Mouse (Mus musculus): ENCODE measurements at regions not wholly inside any gene's neighbourhood (a gene's known extent, or its start where the extent isn't known, plus 50 kb on each side); places are given as distances from the start of the nearest gene placed in this dataset.

DNA sequence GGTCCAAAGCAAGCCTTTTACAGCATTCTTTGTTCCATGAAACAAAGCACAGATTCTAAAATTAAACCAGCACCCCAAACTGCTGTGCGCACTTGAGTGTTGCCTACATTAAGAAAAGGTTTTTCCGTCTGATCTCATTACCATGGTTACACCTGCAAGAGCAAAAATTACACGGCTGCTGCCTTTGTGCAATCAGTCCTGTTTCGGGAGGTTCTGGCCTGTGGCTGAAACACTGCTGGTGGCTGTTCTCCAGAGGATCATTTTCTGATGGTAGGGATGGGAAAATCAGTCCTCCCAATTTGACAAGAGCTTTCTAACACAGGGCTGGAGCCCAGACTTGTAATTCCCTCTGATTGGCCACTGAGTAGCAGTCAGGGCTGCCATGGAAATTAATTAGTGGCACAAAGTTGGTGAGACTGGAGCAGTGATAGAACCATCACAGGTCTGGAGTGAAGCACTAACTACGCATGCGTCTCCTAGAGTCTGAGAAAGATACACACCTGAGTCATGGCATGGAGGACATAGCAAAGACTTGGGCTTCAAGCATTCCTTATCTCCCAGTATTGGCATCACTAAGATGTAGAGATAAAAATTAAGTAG is 114.8 kb upstream of the Fam49a start:
- intact Hi-C loops (cut with DNase I) = loop anchor here (5.0 to 10.0 kb wide), 3 partner anchors 712 to 950 kb away; partner anchors contain the start of gene Vsnl1
- DNase-seq (ENCODE audit: low spot score in 2 of 2) = no peak

DNA sequence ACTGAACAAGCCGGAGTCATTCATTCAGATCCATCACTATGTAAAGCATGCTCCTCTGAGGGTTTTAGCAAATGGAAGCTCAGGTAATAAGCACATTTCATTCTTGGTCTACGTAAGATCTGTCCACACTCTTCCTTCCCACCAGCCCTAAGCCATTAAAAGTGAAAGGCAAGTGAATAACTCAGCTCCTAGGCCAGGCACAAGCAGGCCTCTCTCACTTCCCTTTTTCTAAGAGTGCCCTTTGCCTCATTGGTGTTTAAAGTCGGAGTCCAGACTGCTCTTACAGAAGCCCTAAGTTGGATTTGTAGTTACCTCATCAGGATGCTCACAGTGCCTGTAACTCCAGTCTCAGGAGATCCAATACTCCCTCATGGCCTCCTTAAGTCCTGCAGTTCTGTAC is 114.1 kb upstream of the Fam49a start:
- no peak for DNase-seq (ENCODE audit: low spot score in 2 of 2)
- intact Hi-C loops (cut with DNase I) = loop anchor here (2.0 to 10.0 kb wide), 4 partner anchors 713 to 951 kb away; partner anchors contain the start of gene Vsnl1

DNA sequence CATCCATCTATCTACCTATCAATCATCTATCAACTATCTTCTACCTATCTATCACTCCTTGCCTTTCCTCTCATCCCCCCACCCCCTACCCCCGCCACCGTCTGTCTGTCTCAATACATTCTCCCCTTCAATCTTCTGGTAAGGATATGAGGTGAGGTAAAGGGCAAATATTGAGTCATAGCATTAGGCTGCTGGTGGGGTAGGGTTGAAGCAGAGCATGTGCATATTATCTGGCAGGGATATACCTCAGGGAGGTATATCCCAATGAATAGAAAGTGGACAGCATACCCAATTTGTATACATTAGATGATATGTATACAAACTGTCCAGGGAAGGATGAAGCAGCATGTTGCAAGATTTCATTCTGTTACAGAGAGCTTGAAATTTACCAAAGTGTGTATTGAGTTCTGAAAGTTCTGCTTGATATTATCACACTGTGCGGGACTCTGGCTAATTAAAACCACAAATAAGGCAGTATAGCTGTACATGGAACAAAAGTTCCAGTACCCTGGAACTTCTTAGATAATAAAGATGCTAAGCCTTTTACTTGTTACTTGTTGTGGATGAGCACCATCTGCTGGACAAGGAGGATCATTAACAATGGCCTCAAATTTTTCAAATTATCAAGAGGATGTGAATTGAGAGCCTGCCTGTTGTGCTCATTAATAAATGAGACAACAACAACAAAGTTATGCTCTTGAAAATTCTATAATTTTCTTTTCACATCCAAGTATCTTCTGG is 113.1 kb upstream of the Fam49a start:
- DNase-seq (ENCODE audit: low spot score in 2 of 2) = no peak
- intact Hi-C loops (cut with DNase I) = loop anchor here (2.0 to 10.0 kb wide), 4 partner anchors 714 to 952 kb away; partner anchors contain the start of gene Vsnl1

DNA sequence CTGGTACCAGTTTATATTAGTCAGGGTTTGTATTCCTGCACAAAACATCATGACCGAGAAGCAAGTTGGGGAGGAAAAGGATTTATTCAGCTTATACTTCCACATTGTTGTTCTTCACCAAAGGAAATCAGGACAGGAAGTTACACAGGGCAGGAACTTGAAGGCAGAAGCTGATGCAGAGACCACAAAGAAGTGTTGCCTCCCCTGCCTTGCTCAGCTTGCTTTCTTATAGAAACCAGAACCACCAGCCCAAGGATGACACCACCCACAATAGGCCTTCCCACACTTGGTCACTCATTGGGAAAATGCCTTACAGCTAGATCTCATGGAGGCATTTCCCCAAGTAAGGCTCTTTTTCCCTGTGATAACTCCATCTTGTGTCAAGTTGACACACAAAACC is 97.5 kb upstream of the Fam49a start:
- intact Hi-C loops (cut with DNase I) = loop anchor here (5.0 kb wide), 1 partner anchor 832 kb away; no protein-coding TSS in a partner anchor
- DNase-seq (ENCODE audit: low spot score in 2 of 2) = no peak

DNA sequence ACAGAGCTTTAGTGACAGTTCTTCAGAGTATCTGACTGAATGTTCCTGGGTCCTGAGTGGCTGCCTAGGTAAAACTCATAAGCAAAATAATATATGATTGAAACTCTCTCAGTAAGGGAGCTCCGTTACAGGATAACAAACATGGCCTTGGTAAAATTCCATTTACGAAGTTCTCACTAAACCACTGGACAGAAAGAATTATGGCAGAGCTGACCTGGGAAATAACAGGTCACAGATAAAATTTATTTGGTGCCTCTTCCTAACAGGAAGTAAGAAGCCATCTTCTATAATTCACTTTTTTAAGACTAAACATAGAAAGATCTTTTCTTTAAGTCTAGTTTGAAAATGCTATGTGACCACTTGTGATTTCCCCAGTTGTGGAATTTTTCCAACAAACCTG is 91.4 kb upstream of the Fam49a start:
- intact Hi-C loops (cut with DNase I) = loop anchor here (10.0 kb wide), 1 partner anchor 54 kb away; no protein-coding TSS in a partner anchor
- no peak for DNase-seq (ENCODE audit: low spot score in 2 of 2)

GRCm38 (mm10) chr12:12172087-12172823 is 89.7 kb upstream of the Fam49a start:
- intact Hi-C loops (cut with DNase I) = loop anchor here (10.0 kb wide), 1 partner anchor 53 kb away; no protein-coding TSS in a partner anchor
- no peak for DNase-seq (ENCODE audit: low spot score in 2 of 2)

DNA sequence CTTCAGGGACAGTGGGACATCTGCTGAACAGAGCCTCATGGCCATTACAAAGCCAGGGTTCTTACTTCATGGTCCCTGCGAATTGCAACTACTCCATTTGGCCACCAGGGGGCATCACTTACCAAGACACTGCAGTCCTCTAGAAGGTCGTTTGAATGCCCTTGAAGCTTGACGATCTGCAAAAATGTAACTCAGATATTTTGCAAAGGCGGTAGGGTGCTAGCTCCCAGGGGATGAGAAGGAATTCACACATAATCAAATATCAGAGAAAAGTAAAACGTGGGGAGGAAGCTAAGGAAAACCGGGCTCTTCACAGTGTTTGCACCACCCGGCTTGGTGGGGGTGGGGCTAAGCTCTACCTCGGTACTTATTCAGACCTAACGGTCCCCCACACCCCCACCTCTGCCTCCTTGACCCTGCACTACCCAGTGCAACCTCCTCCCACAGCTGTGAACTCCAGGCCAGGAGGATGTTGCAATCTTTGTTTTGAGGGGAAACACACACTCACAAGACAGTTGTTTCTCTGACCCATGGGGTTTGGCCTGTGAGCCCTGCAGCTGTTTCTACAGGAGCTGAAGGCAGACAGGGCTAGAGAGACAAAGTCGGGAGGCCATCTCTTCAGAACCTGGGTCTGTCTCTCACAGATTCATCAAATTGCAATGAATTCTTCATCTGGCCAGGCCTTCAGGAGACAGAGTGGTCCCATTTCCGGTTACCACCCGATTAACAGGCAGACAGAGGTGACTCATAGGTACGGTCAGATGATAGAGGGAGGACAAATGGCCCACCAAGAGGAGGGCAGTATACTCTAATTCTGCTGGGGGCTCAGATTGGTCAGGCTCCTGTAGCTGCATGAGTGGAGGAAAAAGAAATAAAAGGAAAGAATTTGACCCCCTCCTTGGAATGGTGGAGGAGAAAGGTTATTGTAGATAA is 85.3 kb upstream of the Fam49a start:
- peak; percentile 73 to 86 for DNase-seq (ENCODE audit: low spot score in 2 of 2)
- intact Hi-C loops (cut with DNase I) = loop anchor here (1.0 to 10.0 kb wide), 4 partner anchors 48 to 236 kb away; no protein-coding TSS in a partner anchor

DNA sequence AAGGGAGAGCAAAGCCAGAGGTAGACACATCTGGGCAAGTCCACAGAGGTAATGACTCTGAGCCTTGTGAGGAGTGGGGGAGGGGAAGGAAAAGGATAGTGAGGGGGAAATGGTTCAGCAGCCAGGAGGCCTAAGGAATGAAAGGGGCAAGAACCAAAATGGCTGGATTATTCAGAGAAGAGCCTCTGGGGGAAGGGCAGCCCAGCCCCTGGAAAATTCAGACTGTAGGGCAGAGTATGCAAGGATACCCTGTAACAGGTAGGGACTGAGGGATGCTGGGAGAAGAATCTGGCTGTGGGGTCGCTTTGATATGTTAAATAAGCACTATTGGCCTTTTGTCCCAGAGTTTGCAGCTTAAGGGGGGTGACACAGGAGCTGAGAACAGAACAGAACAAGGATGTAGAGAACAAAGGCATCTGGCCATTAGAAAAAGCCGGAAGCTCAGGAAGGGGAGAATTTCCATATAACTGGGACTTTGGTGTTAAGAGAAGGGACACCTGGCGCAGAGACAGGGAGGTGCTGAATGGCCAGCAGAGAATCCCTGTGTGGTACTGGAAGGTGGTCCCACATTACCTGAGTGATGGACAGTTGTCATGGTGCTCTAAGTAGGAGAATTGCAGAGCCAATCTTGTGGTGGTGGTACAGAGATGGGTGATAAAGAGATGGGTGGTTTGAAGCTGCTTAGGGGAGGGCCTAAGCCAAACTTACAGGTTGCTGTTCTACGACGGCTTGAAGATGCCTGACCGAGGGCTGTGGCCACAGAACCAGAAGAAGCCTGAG is 84.5 kb upstream of the Fam49a start:
- DNase-seq (ENCODE audit: low spot score in 2 of 2) = no peak
- intact Hi-C loops (cut with DNase I) = loop anchor here (2.0 to 10.0 kb wide), 4 partner anchors 47 to 235 kb away; partner anchors contain the start of gene Fam49a

DNA sequence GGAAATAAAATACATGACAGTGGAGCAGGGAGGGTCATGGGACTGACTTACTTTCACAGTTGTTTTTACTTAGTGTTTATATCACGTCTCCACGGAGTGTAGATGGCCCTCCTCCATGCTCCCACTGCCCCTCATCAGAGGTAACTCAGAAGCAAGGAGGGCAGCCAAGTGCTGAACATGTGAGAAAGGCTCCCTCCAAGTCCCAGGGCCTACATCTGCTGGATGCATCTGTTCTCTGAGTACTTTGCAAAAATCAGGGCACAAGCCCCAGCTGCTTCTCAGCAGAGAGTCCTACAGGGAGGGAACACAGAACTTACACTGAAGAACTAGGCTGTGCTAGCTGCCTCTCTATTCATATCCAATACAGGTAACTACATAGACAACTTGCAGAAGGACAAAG is 83.5 kb upstream of the Fam49a start:
- no peak for DNase-seq (ENCODE audit: low spot score in 2 of 2)
- intact Hi-C loops (cut with DNase I) = loop anchor here (2.0 to 10.0 kb wide), 4 partner anchors 46 to 234 kb away; partner anchors contain the start of gene Fam49a

DNA sequence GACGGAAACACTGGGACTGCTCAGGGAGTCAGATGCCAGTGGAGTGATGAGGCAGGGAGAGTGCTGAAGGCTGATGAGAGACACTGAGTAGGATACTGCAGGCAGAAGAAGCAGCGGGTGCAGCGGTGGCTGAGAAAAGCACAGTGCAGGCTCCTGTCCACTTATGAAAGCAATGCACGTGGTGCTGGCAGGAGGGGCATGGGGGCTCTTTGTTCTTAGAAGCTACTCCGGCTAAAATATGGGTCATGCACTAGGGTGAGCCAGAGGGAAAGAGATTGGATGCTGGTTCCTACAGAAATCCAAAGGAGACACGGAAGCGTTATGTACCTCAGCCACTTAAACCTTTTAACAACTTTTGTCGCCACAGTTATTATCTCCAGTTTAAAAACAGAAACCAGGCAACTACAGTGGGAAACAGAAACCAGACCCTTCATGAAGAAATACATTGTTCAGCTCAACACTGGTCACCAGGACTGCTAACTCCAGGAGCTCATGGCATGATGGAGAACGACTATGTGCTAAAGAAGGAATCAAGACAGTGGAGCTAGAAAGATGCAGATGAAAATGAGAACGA is 82.6 kb upstream of the Fam49a start:
- no peak for DNase-seq (ENCODE audit: low spot score in 2 of 2)
- intact Hi-C loops (cut with DNase I) = loop anchor here (2.0 to 10.0 kb wide), 4 partner anchors 45 to 233 kb away; partner anchors contain the start of gene Fam49a

DNA sequence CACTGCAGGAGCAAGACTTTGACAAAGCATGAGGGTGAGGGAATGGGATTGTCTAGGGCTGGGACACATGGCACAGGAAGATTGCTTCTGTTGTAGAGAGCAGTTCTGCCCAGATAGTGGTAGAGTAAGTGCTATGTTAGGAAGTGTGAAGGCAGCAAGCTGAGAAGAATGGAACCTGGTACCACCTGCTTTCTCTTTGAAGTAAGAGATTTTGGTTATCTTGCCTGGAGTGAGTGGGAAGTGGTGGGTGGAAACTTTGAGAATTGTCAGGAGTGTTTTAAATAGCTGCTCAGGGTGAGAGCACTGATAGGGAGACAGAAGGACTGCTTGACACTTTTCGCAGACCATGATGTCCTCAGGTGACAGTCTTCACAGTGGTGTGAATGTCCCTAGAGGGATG is 81.0 kb upstream of the Fam49a start:
- peak in 1 of 2 experiments; percentile 38 for DNase-seq (ENCODE audit: low spot score in 2 of 2)
- intact Hi-C loops (cut with DNase I) = no loop called here

DNA sequence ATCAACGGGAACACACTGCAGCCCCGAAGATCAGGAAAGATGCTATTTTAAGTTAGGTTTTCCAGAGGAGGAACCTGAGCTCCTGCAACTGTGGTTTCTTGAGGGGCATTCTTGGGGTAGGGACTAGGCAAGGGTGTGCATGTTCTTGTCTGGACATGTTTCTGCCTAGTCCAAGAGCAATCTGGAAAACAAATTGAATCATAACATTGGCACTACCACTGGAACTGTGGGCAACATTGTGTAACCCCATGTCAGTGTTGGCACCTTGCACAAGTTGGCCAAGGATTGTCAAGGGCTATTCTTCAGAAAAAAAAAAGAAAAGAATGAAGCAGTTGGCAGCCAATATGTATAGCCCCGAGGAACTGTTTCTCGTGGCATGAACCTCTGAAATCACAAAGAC is 80.3 kb upstream of the Fam49a start:
- intact Hi-C loops (cut with DNase I) = no loop called here
- no peak for DNase-seq (ENCODE audit: low spot score in 2 of 2)

DNA sequence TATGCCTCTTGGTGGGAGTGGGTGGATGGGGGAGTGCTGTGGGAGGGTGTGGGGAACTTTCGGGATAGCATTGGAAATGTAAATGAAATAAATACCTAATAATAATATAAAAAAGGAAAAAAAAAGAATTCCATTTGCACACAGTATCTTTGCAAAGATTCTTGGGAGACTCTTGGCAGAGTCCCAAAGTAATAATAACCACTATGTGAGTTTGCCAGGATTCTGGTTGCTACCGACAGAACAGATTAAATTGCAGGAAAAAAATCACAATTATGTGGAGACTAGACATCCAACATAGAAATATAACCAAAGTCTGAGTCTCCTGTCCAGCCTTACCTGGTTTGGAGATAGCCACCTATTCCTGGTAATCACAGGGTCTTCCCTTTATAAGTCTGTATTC is 75.6 kb upstream of the Fam49a start:
- intact Hi-C loops (cut with DNase I) = no loop called here
- DNase-seq (ENCODE audit: low spot score in 2 of 2) = no peak

DNA sequence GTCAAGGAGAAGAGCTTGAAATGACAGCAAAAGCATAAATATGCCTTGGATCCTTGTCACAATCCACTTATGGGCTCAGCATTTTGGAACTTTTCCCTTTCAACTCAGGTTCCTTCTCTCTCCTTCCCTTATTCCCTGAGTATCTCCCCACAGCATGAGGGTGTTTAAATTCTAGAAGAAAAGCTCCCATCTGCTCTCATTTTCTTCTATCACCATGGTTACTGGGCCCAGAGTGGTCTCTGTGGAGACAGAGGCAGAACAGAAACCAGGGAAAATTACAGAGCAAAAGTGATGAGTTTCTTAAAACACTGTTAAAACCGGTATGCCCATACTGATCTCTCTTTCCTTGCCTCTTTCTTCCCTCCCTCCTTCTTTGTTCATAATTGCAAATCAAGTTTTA is 66.9 kb upstream of the Fam49a start:
- intact Hi-C loops (cut with DNase I) = no loop called here
- no peak for DNase-seq (ENCODE audit: low spot score in 2 of 2)

DNA sequence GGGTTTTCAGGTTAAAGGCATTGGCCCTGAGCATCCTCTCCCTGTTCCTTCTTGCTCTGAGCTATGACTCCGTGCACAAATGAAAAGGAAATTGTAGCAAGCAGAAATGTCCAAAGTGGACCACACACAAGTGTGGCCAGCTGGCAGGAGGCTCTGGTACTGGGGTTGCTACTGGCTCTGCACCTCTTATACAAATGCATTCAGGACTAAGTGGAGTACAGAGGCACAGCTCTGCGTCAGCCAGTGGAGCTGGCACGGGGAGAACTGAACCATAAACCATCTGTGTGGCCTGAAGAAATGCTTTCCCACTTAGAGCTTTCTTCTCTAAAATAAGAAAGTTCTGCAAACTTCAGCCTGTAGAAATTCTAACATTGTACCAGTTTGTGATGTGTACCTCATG is 65.3 kb upstream of the Fam49a start:
- no peak for DNase-seq (ENCODE audit: low spot score in 2 of 2)
- intact Hi-C loops (cut with DNase I) = no loop called here

GRCm38 (mm10) chr12:12208216-12208615 is 53.7 kb upstream of the Fam49a start:
- intact Hi-C loops (cut with DNase I) = no loop called here
- no peak for DNase-seq (ENCODE audit: low spot score in 2 of 2)

Data from left cerebral cortex, postnatal 36 days (tissue).